Mouse (Mus musculus) myocyte (in vitro differentiated cells): ENCODE results near the gene Fam189a1. TPM values are rescaled to one million over a fixed set of nuclear protein-coding genes. Genes with fewer than 3 reads are reported as not detected.

Experiments
- H3K27me3 ChIP-seq: one replicate; pipeline ENCODE4 v1.6.1; 2011; ENCODE audit not compliant: control insufficient read depth, insufficient read depth, insufficient read length
- H3K36me3 ChIP-seq: one replicate; pipeline ENCODE4 v1.6.1; 2011; ENCODE audit not compliant: control insufficient read depth, insufficient read depth
- H3K4me2 ChIP-seq: one replicate; pipeline ENCODE4 v1.6.1; 2011; ENCODE audit warnings: low read depth, control low read depth
- H3K4me3 ChIP-seq: one replicate; pipeline ENCODE4 v1.5.1; 2011; ENCODE audit warnings: mild to moderate bottlenecking, control low read depth, moderate library complexity
- H3K79me2 ChIP-seq: one replicate; pipeline ENCODE4 v1.6.1; 2011; ENCODE audit not compliant: control insufficient read depth, insufficient read depth
- H3ac ChIP-seq: one replicate; pipeline ENCODE4 v1.6.1; 2011; ENCODE audit not compliant: control insufficient read depth, insufficient read length
- CEBPB ChIP-seq: IDR thresholded peaks from 2 replicates; pipeline ENCODE4 v1.6.1; 2011; ENCODE audit warnings: mild to moderate bottlenecking, moderate library complexity; ENCODE audit not compliant: poor library complexity, insufficient read depth, severe bottlenecking
- E2F4 ChIP-seq: IDR thresholded peaks from one replicate; pipeline ENCODE4 v1.6.1; 2011; ENCODE audit warnings: mild to moderate bottlenecking, control low read depth, moderate library complexity; ENCODE audit not compliant: insufficient read depth
- MAX ChIP-seq: IDR thresholded peaks from one replicate; pipeline ENCODE4 v1.6.1; 2011; ENCODE audit warnings: low read depth, mild to moderate bottlenecking, control low read depth
- MYOD1 ChIP-seq, 3 experiments: IDR thresholded peaks; one replicate each; pipeline ENCODE4 v1.6.1; 2011; ENCODE audit warnings: control low read depth in 2 of 3, low read depth in 2 of 3, mild to moderate bottlenecking in 2 of 3, moderate library complexity in 1 of 3; ENCODE audit not compliant: insufficient read length in 2 of 3, control insufficient read depth in 1 of 3
- MYOG ChIP-seq, 3 experiments: IDR thresholded peaks; one replicate each; pipeline ENCODE4 v1.6.1; 2011; ENCODE audit warnings: control low read depth in 2 of 3, low read depth in 2 of 3, mild to moderate bottlenecking in 2 of 3; ENCODE audit not compliant: insufficient read length in 2 of 3, control insufficient read depth in 1 of 3, insufficient read depth in 1 of 3
- POLR2A ChIP-seq: IDR thresholded peaks from one replicate; pipeline ENCODE4 v1.6.1; 2011; ENCODE audit warnings: low read depth, mild to moderate bottlenecking, control low read depth, moderate library complexity; ENCODE audit not compliant: insufficient read length
- POLR2AphosphoS2 ChIP-seq: IDR thresholded peaks from one replicate; pipeline ENCODE4 v1.6.1; 2011; ENCODE audit warnings: low read depth, control low read depth; ENCODE audit not compliant: insufficient read length
- REST ChIP-seq: IDR thresholded peaks from one replicate; pipeline ENCODE4 v1.6.1; 2011; ENCODE audit warnings: mild to moderate bottlenecking, control low read depth, moderate library complexity; ENCODE audit not compliant: insufficient read depth, insufficient read length
- SRF ChIP-seq: IDR thresholded peaks from one replicate; pipeline ENCODE4 v1.6.1; 2011; ENCODE audit warnings: low read depth; ENCODE audit not compliant: control insufficient read depth, insufficient read length
- TCF12 ChIP-seq: IDR thresholded peaks from one replicate; pipeline ENCODE4 v1.6.1; 2011; ENCODE audit warnings: mild to moderate bottlenecking, control low read depth; ENCODE audit not compliant: poor library complexity, insufficient read depth, severe bottlenecking
- TCF3 ChIP-seq: IDR thresholded peaks from one replicate; pipeline ENCODE4 v1.6.1; 2011; ENCODE audit warnings: low read depth, control low read depth; ENCODE audit not compliant: insufficient read length
- USF1 ChIP-seq: IDR thresholded peaks from one replicate; pipeline ENCODE4 v1.6.1; 2011; ENCODE audit warnings: low read depth, mild to moderate bottlenecking, control low read depth, moderate library complexity
- polyA plus RNA-seq: library from polyadenylated mRNA; unstranded; fragments of >200 nt; fragmentation: generic; extraction: Trizol; gene quantifications from one replicate; pipeline ENCODE4 v1.2.1, GENCODE M21; 2012; ENCODE audit warnings: missing spikeins

Fam189a1 gene
- polyA plus RNA-seq, 1 experiment = 0.38 TPM

DNA sequence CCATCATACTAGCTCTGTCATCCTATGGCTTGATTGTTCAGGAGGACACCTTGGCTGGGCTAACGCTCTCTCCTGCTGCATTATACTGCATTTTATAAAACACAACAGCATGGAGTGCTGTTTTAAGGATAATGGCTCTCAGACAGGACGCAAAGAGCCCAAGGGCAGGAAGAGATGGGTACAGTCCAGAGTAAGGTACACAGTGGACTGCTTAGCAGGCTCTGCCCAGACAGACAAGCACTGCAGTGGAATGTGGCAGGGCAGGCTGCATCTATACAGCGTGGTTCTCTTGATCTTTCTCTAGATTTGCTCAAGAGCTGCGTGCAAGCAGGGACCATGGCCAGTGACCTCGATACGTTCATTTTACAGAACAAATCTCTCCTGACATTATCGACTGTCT is 90.9 kb downstream of the Fam189a1 start:
- TF ChIP-seq CEBPB (no peak), POLR2AphosphoS2 (no peak), MAX (no peak), REST (no peak)
- Histone ChIP-seq H3ac (no peak overlapping the region), H3K36me3 (no peaks in the 10 kb centered on the region), H3K4me2 (no peak overlapping the region), H3K27me3 (no peaks in the 10 kb centered on the region), H3K79me2 (no peaks in the 10 kb centered on the region), H3K4me3 (no peak overlapping the region)

GRCm38 (mm10) chr7:65064638-65065037 is 91.7 kb downstream of the Fam189a1 start:
- TF ChIP-seq USF1 = no peak
- TF ChIP-seq TCF3 = no peak
- no peak for TF ChIP-seq POLR2AphosphoS2
- no peak for TF ChIP-seq TCF12
- TF ChIP-seq MAX = no peak
- TF ChIP-seq MYOD1 (IDR thresholded peaks at IDR 0.05; ENCODE audit: control insufficient read depth in 1 of 3, insufficient read length in 2 of 3, low read depth in 2 of 3) = no peak
- TF ChIP-seq SRF = no peak
- no peak for TF ChIP-seq REST
- TF ChIP-seq POLR2A = no peak
- no peak for TF ChIP-seq MYOG (IDR thresholded peaks at IDR 0.05; ENCODE audit: control insufficient read depth in 1 of 3, insufficient read depth in 1 of 3, insufficient read length in 2 of 3, low read depth in 2 of 3)
- H3K4me2 ChIP-seq = no peak overlapping the region

GRCm38 (mm10) chr7:65064096-65064495 is 92.3 kb downstream of the Fam189a1 start:
- Histone ChIP-seq H3K27me3 (peaks cover under 1% of the 10 kb centered on the region), H3K4me3 (no peak overlapping the region), H3K4me2 (no peak overlapping the region), H3K36me3 (no peaks in the 10 kb centered on the region), H3ac (no peak overlapping the region), H3K79me2 (no peaks in the 10 kb centered on the region)
- TF ChIP-seq TCF3 (no peak), CEBPB (no peak), SRF (no peak), REST (no peak), USF1 (no peak), E2F4 (no peak), MYOG (IDR thresholded peaks at IDR 0.05; ENCODE audit: control insufficient read depth in 1 of 3, insufficient read depth in 1 of 3, insufficient read length in 2 of 3, low read depth in 2 of 3) (no peak), MYOD1 (IDR thresholded peaks at IDR 0.05; ENCODE audit: control insufficient read depth in 1 of 3, insufficient read length in 2 of 3, low read depth in 2 of 3) (no peak), POLR2AphosphoS2 (no peak), TCF12 (no peak), POLR2A (no peak), MAX (no peak)

More at GRCm38 (mm10) chr7:65064638-65065037, 91.7 kb downstream of the Fam189a1 start:
- Histone ChIP-seq H3ac (no peak overlapping the region), H3K79me2 (no peaks in the 10 kb centered on the region), H3K36me3 (no peaks in the 10 kb centered on the region), H3K4me3 (no peak overlapping the region), H3K27me3 (no peaks in the 10 kb centered on the region)

- Histone ChIP-seq H3K4me3 (no peak overlapping the region), H3K27me3 (peaks cover 7% of the 10 kb centered on the region), H3K79me2 (no peaks in the 10 kb centered on the region), H3K36me3 (no peaks in the 10 kb centered on the region), H3K4me2 (no peak overlapping the region), H3ac (no peak overlapping the region)
- no peak for TF ChIP-seq TCF3
Observed at GRCm38 (mm10) chr7:65060163-65060799, 96.1 kb downstream of the Fam189a1 start.

GRCm38 (mm10) chr7:65056864-65057263 is 99.5 kb downstream of the Fam189a1 start:
- TF ChIP-seq TCF12 (no peak), MAX (no peak), USF1 (no peak), CEBPB (no peak), POLR2A (no peak), MYOG (IDR thresholded peaks at IDR 0.05; ENCODE audit: control insufficient read depth in 1 of 3, insufficient read depth in 1 of 3, insufficient read length in 2 of 3, low read depth in 2 of 3) (no peak), TCF3 (no peak), MYOD1 (IDR thresholded peaks at IDR 0.05; ENCODE audit: control insufficient read depth in 1 of 3, insufficient read length in 2 of 3, low read depth in 2 of 3) (no peak), REST (no peak), E2F4 (no peak), POLR2AphosphoS2 (no peak), SRF (no peak)
- H3K4me3 ChIP-seq = no peak overlapping the region

More at GRCm38 (mm10) chr7:65056864-65057263, 99.5 kb downstream of the Fam189a1 start:
- H3K27me3 ChIP-seq = peaks cover 7% of the 10 kb centered on the region
- H3ac ChIP-seq = no peak overlapping the region
- no peaks in the 10 kb centered on the region for H3K36me3 ChIP-seq
- H3K79me2 ChIP-seq = no peaks in the 10 kb centered on the region
- H3K4me2 ChIP-seq = no peak overlapping the region
